Mouse (Mus musculus): ENCODE results near the gene Spdl1. TPM values are rescaled to one million over a fixed set of nuclear protein-coding genes. Genes with fewer than 3 reads are reported as not detected.
A peak's percentile ranks its signal among the peaks of the same experiment; 100 is the strongest.

Spdl1 gene
- under 1 TPM in 2 of 4 experiments, not detected in 2; 0.11 to 0.39 TPM for total RNA-seq (2022)

DNA sequence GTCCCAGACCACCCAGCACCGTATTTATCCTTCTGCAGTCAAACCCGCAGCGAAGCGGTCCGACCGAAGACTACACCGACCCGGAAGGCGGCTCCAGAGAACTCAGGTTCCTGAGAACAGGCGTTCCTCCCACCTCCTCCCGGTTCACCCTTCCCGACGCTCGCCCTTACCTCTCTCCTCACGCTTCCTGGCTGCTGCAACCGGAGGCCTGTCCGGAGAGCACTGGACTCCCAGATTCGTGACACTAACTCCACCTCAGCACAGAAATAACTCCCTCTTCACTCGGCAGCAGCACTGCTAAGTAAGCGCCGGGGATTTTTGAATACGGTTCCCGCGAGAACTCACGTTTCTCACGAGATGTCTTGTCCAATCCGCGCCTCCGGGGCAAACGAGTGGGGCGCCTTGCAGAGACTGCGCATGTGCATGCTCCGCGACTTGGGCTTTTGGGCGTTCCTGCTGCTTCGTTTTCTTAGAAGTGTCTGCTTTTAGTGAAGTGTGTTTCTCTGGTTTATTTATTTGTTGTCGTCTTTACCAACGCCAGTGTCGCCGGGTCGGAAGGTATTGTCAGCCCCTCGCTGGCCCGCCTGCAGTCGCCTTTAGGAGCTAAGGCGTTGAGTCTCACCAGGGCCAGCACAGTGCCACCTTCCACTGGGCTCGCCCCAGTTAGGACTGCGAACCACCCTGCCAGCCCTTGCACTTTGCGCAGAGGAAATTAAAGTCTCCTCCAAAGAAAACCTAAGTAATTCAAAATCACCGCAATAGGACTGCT is at the start of gene Spdl1:
Gene Spdl1 (minus strand): TSS at position 324 of the 769 bp plus-strand sequence.
- peak; percentile 88 to 89 for DNase-seq (ENCODE audit: low spot score in 2 of 2)

DNA sequence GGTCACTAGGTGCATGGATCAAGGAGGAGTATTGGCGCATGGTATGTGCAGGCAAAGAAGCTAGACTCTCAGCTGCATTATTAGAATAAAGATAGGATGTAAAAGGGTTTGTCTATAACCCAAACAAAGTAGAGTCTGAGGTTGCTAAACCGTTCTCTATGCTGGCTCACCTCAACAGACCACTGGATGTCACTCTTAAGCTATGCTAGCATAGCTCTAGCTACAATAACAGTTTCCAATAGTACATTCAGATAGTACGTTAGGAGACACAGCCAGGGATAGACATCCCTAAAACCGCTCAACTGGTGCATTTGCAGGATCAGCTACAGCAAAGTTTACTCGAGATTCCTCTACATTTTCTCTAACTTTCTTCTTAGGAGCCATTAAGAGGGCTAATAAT is 48.1 kb upstream of the Spdl1 start:
- no peak for DNase-seq (ENCODE audit: low spot score in 2 of 2)

DNA sequence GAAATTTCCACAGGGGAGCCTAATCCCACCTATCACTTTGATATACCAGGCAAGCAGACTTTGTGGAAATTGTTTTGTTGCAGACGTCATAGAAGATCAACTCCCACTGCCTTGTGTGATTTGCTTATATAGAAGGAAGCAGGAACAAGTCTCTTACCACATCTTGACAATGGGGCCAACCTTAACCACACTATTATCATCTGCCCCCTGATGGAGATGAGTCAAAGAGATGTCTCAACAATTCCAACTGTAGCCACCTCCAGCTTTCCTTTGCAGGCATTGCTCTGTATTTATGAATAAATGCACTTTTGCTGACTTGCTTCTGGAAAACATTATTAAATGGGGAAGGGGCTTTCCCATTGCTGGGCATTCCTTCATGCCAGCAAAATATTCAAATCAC is 46.2 kb upstream of the Spdl1 start:
- DNase-seq (ENCODE audit: low spot score in 2 of 2) = no peak

DNA sequence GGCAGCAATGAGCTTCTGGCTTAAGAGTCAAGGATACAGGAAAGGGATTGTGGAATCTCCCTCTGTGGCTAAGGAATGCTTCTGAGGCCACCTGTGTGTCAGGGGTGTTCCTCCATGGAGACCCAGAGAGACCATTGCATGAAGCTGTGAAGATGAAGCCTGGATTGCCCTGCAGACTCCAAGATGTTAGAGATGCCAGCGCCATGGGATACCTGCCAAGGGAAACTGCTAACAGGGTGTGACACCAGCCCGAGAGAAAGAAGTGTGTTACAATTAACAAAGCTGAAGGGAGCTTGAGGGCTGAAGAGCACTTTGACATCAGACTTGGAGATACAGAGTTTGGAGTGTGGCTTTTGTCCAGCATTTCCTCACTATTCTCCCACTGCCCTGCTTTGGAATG is 40.4 kb upstream of the Spdl1 start:
- DNase-seq (ENCODE audit: low spot score in 2 of 2) = no peak

DNA sequence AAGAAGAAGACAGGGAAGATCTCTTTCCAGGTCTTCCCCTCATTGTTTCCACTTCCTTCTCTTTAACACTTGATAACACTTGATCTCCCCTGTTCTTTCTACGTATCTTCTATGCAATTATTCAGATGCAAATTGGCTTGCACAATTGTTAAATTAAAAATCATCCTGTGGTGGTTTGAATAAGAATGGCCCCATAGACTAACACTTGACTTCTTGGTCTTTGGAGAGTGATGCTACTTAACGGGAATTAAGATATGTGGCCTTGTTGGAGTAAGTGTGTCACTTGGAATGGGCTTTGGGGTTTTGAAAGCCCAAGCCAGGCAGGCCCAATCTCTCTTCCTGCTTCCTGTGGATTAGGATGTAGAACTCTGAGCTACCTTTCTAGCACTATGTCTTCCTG is 39.0 kb upstream of the Spdl1 start:
- no peak for DNase-seq (ENCODE audit: low spot score in 2 of 2)

DNA sequence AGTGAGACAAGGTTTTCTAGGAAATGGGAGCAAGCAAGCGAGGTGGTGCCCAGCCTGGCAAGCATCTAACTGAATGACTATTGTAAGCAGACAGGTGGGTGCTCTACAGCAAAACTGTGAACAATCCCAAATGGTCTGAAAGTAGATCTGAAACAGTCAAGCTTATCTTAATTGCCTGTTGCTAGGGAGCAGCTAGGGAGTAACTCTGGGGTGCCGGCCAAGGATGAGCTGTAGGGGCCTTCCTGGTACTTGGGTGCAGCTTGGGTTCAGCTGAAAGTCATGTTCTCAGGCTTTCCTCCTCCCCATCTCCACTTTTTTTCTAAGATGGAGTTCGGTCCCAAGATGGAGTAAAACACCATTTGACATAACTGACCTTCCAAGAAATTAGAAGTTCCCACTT is 38.5 kb upstream of the Spdl1 start:
- DNase-seq (ENCODE audit: low spot score in 2 of 2) = peak in 1 of 2 experiments; percentile 14

DNA sequence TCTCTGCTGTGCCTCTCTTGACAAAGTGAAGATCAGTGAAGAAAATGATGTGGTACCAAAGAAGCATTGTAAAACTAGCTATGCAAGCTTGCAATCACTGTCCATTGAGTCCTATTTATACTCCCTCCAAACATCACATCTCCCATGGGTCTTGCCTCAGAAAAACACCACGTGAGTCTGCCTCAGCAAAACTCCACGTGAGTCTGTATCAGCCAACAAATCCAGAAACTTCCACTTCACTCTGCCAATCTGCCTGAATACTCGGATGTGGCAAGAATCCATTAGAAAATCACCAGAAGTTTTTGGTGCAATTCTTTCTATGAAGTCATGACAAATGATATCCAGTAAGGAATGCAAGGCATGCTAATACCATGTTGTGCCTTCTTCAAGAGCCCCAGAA is 38.0 kb upstream of the Spdl1 start:
- DNase-seq (ENCODE audit: low spot score in 2 of 2) = no peak

DNA sequence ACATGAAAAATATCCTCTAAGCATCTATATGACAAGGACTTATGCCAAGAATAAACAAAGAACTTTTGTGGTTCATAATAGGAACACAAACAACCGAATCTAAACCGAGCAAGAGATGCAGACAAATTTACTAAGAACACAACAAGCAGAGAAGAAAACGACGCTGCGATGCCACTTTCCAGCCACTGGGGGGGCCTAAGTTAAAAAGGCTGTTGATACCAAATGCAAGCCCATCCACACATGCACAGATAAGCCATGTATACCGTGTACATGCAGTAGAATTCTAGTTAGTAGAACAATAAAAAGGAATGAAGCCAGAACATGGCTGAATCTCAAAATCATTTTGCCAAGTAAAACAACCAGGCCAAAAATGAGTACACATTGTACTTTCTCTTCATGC is 35.2 kb upstream of the Spdl1 start:
- DNase-seq (ENCODE audit: low spot score in 2 of 2) = no peak

DNA sequence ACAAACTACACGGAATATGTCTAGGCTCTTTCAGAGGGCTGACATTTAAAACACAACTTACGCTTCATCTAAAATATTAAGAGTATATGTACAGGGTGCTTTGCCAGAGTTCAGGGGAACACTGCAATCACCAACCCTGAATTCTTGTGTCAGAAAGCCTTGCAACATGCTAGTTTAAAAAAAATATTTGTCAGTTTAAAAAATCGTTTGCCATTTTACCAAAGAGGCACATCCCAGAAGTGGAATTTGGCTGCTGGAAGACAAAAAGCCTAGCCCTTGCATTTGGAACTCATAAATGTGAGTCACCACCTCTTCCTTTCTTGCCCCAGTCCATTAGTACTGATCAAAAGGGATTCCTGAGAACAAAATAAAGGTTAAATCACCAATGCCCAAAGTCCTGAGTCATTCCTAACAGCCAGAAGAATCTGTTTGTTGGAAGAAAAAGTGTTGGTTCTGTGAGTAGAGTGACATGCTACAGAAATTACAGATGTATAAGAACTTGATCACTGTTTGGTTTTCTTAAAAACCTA is 32.4 kb upstream of the Spdl1 start:
- DNase-seq (ENCODE audit: low spot score in 2 of 2) = no peak

DNA sequence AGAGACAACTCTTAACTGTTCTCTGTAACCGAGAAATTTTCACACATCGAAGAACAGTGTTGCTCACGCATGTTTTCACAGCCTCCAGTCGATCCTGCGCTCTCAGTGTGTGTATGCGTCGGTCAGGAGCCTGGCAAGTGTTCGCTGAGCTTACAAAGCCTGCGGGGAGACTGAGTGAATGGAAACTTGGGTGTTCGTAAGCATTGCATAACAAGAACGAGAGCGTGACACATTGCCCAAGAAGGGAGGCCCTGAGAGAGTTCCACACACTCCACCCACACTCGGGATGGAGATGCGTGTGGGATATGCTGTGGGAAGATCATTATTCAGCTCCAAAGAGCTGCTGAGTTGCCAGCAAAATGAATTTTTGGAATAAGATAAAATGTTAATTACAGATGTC is 31.7 kb upstream of the Spdl1 start:
- peak; percentile 22 to 52 for DNase-seq (ENCODE audit: low spot score in 2 of 2)

DNA sequence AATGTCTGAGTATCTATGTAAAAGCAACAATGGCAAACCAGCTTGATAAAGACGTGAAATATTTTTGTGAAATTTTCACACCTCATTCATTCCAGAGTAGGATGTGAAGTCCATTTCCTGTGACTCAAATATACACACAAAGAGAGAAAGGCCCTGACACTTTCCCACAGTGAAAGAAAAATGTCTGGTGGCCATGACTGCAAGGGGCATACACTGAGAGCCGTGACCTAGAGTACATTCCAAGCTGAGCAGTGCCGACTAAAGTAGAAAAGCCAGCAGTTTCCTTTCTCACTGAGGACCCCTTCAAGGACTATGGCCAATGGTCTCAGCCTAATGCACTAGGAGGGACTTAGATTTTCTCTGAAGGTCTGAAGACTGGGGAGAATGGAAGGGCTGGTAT is 23.2 kb upstream of the Spdl1 start:
- DNase-seq (ENCODE audit: low spot score in 2 of 2) = no peak

DNA sequence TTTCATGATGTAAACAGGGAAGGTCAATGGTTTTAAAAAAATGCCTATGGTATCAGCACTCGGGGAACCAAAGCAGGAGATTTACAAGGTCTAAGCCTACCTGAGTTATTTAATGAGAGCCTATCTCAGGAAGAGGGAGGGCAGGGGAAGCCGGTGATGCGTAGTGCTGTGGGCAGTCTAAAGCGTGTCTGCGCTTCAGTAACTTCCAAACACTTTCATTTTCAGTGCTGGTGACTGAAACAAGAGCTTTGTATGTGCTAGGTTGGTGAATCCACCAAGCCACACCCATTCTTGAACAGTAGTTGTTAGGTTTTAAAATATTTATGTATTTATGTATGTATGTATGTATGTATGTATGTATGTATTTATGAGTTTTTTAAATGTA is 12.8 kb upstream of the Spdl1 start:
- DNase-seq (ENCODE audit: low spot score in 2 of 2) = no peak

DNA sequence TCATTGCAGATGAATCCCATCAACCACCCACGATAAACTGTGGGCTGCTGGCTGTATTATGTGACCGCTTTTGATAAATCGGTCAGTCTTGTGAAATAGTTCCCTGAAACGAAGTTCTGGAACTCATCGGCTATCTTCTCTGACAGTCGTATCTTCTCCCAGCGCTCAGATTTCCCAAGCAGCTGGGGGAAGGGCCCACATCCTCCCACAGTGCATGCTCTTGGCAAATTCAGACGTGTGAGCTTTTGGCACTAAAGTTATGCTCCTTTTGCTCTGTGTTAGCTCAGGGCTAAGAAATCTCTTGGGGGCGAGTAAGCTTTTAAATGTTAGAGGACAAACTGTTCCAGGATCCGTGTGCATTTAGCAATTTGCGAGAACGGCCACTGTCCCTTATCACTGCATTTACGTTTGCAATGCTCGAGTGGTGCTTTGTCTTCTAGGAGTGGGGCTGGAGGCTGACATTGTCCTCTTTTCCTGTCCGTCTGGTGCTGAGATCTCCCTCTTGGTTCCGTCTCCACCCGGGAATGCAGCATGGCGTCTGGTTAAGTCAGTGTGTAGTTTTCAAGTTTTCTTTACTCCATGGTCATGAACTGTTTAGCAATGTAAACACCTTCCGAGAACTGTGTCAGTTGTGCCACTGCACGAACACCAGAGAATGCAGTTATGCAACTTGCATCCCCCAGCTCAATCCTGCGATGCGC is 12.3 kb upstream of the Spdl1 start:
- DNase-seq (ENCODE audit: low spot score in 2 of 2) = peak; percentile 30 to 36

DNA sequence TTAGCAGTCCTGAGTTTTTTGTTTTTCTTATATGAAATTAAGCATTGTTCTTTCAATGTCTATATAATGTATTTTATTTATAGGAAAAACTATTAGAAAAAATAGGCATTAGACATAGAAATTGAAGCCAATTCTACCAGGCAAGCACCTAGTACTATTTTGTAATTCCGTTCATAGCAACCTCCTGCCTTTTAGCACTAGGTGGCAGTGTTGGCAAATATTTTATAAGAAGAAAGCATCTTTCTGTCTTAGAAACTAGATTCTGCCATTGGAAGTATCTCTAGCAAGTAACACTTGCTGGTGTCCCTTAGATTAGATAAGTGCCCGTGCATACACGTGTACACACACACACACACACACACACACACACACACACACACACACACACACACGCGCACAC is 10.1 kb upstream of the Spdl1 start:
- DNase-seq (ENCODE audit: low spot score in 2 of 2) = no peak

DNA sequence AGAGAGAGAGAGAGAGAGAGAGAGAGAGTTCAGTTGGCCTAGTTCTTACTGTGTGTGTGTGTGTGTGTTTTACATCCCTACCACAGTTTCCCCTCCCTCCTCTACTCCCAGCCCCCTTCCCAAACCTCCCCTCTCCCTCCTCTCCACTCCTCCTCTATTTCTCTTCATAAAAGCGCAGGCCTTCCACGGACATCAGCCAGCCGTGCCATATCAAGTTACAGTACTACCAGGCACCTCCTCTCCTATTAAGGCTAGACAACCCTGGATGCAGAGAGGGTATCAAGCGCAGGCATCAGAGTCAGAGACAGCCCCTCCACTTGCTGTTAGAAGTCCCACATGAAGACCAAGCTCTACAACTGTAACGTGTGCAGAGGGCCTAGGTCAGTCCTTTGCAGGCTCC is 6.8 kb upstream of the Spdl1 start:
- DNase-seq (ENCODE audit: low spot score in 2 of 2) = no peak

DNA sequence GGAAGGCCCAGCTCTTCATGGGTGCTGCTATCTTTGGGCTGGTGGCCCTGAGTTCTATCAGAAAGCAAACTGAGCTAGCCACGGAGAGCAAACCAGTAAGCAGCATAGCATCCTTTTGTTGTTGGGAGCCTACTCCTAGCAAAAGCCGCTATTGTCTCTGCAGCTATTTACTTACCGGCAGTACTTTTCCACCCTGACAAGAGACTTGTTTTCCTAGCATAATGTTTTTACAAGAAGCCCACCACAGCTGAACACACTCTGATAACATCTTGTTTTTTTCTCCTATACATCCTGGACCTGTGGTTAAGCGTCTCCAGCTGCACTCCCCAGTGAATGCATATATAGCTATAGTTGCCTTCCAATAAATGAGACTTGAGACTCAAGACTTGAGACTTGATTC is 5.6 kb upstream of the Spdl1 start:
- no peak for DNase-seq (ENCODE audit: low spot score in 2 of 2)

DNA sequence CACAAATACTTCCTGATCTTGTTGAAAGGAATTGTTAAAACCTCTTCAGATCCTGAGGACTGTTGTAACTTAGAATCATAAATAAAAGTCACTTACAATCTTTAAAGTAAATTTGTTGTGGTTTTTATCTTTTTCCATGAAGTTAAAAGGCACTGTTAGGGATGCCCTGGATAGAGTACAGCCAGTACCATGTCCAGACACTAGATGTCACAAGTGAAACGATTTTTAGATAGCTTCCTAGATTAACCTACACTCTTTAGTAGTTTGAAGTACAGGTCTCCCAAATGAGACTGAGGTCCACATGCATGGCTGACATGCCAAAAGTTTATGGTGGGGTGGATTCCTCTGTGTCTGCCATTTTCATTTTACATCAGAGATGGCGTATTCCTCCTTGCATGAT is 2.8 kb upstream of the Spdl1 start:
- no peak for DNase-seq (ENCODE audit: low spot score in 2 of 2)

DNA sequence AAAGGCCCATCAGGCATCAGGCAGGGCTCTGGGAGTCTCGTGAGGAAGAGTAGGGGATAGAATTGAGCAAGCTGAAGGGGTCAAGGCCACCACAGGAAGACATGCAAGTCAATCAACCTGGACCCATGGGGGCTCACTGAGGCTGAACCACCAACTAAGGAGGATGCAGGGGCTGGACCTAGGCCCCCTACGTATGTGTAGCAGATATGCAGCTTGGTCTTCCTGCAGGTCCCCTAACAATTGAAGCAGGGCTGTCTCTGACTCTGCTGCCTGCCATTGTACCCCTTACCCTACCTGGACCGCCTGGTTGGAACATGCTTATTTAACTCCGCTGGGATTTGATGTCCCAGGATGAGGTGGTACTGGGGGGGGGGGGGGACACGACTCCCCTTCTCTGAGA is 763 bp downstream of the Spdl1 start:
- DNase-seq (ENCODE audit: low spot score in 2 of 2) = no peak

DNA sequence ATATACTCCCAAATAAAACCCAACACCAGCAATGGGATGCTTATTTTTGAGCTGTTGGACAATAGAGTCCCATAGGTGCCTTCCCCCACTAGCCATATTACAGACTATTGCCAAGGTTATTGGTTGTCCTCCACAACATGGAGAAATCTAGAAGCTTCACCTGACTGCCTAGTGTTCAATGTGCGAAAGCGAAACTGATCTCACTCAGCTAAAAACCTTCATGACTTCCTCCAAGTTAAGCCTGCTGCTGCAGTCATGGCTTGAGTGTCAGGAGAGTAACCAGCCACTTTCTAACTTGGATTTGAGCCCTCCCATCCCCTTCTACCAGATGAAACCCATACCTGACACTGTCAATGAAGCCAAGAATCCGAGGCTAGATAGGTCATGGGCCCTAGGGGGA is 5.6 kb downstream of the Spdl1 start:
- DNase-seq (ENCODE audit: low spot score in 2 of 2) = no peak

DNA sequence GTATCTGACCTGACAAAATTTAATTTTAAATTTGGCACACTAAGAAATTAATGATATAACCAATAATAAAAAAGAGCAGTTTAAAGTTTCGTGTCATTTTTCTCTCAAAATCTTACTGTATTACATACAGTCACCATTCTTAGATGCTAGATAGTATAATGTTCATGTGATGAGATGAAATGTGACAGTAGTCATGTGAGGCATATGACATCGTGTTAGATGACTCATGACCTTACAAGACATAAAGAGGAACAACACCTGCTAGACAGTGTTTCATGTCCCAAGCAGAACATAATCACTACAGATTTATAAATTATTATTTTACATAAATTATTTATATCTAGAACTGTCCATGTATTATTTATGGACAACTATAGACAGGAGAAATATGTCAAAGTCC is 6.5 kb downstream of the Spdl1 start:
- no peak for DNase-seq (ENCODE audit: low spot score in 2 of 2)

DNA sequence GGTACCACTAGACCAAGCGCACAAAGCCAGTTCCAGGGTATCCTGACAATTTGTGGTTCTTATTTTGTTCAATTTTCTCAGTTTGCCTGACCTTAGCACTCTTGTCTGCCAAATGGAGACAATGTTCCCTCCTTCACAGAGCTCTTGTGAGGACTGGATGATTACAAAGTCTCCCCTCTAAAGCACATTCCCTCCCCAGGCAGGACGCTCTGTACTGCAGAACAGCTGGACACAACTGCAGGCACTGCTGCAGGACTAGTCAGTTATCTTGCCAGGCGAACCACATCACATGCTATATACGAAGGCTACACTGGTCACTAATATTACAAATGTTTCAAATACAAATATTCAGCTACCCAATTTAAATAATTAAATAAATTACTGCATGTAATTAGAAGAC is 8.7 kb downstream of the Spdl1 start:
- no peak for DNase-seq (ENCODE audit: low spot score in 2 of 2)

DNA sequence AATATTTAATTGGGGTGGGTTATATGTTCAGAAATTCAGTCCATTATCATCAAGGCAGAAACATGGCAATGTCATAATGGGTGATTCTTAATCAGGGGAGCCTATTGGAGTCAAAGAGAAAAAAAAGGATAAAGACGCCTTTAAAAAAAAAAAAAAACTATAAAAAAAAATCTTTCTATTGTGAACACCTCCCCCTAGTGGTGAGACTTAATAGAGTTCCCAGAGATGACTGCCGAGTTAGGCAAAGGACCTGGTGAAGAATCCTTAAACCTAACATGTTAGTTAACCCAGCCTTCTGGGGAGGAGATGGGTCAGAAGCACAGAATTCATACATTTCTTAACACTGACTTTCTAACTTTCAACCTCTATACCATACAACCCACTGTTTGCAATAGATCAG is 18.7 kb downstream of the Spdl1 start:
- no peak for DNase-seq (ENCODE audit: low spot score in 2 of 2)

DNA sequence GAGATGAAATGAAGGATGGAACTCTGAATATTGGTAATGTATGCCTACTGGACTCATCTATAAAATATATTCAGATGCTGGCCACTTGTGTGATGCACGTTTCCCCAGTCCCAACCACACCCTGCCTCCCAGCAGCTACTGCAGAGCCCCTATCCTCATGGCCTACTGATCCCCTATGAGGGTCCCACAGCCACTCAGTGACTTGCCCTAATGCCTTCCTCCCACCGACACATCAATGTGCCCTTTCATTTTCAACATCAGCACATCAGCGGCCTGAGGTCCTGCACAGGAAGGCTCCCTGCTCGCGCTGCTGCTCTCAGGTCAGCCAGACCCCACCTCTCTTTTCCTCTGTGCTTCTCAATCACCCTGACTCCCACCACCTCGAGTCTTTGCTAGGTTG is 19.1 kb downstream of the Spdl1 start:
- no peak for DNase-seq (ENCODE audit: low spot score in 2 of 2)

Data from gastrocnemius, adult 8-10 months (tissue).